Mouse (Mus musculus): ENCODE results near the gene Olfr1105.

Olfr1105 gene

DNA sequence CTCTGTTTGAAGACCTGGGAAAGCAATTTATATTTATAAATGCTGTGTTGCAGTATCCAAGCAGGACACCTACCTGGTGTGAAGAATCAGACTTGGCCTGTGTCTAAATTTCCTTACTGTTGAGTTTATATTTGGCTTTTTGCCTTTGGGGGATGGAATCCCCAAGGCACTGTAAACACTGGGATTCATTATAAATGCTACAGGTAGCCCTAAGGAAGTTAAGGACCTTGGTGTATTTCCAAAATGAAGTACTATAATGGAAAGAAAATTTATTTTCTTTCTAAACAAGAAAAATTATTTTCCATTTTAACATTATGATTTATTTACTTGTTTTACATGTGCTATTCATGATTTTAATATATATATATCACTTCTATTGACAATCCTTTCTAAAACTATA is at the start of gene Olfr1105:
Gene Olfr1105 (minus strand): TSS at position 101 of the 400 bp plus-strand sequence.
- in situ Hi-C loops (cut with MboI, MseI): no loop called here

DNA sequence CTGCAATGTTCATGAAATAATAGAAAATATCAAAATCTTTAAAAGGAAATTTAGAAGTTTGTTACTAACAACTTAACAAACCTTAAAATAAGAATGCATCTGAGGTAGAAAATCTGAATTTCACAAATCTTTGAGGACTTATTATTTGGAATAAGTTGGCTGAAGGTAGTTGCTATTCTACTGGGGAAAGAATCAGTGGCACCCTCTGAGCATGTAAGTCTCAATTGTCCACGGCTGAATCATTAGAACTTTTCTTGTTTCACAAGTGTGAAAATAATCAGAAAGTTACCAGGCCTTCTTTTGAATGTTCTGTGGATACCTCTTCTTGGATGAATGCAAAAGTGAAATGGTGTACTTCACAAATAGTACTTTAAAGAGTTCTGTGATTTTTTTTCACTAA is 39.4 kb upstream of the Olfr1105 start, which contains the start of gene Olfr1107:
Gene Olfr1107 (minus strand): TSS at position 101 of the 400 bp plus-strand sequence.
- in situ Hi-C loops (cut with MboI, MseI): no loop called here

DNA sequence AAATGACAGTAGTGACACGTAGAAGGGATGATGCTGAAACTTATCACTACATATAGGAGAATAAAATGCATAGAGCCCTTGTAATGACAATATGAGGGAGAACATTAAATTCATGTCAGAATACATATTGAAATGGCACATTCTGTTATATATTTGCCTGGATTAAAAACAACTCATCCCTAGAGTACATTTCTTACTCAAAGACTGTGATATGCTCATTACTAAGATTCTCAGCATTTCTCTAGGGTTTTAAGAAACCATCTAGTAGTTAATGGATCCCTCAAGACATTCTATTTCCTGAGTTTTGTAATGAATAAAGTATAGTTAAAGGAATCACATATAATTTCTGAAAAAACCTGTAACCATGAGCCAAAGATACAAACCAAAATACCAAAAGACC is 15.8 kb upstream of the Olfr1105 start, which contains the start of gene Olfr1106:
Gene Olfr1106 (minus strand): TSS at position 101 of the 400 bp plus-strand sequence.
- in situ Hi-C loops (cut with MboI, MseI): no loop called here

DNA sequence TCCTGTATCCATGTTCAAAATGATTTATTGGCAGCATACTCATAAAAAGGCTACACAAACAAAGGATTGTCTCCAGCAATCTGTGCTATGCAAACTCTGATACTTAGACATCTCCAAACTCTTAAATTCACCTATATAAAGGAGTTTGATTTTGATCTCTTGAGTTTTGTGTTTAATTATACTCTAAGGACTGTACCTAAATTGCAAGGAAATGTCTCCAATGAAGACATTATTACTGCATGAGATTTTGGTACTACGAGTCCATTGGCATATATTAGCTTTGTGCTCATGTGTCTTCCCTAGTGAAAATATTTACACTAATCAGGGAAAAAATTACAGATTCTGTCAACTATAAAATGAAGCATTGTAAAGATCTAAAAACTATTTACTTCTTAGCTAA is 9.4 kb downstream of the Olfr1105 start, which contains the start of gene Olfr1104:
Gene Olfr1104 (minus strand): TSS at position 101 of the 400 bp plus-strand sequence.
- in situ Hi-C loops (cut with MboI, MseI): no loop called here

DNA sequence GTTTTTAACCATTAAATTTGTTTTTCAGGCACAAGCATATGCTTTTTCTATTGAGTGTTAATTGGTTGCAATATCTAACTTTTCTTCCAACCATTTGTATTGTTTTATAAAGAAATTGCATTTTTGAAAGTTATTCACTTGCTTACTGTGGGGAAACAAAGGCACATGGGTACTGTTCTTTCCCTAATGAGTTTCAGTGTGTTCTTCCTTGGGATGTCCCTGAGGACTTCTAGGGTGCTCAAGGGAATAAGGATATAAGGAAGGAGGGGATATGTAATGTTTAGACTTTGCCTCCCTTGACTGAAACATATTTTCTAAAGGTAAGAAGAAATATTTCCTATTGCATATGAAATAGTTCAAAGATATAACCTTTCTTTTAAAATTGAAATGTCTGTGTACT is 38.2 kb downstream of the Olfr1105 start, which contains the start of gene Olfr1102:
Gene Olfr1102 (plus strand): TSS at position 301 of the 400 bp plus-strand sequence.
- in situ Hi-C loops (cut with MboI, MseI): no loop called here

DNA sequence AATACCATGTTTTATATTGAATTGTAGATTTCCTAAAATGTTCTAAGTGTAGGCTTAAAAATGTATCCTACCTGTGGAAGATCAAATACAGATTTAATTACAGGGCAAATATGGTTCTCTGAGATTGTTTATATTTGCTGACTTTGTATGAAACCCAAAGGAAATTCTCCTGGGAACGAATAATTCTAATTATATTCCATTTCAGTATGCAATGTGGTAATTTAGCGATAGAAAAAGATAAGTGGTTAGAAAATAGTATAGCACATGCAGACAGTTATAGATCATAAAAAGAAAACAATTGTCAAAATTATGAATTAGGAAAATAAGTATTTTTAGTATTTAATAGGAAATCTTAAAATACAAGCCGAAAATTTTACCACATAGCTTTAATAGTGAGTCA is 45.2 kb downstream of the Olfr1105 start, which contains the start of gene Olfr1101:
Gene Olfr1101 (minus strand): TSS at position 101 of the 400 bp plus-strand sequence.
- in situ Hi-C loops (cut with MboI, MseI): no loop called here

All from T-helper 1 cell (primary cell).